Mouse (Mus musculus) testis, adult 2 months (tissue): Measurements from ENCODE around the gene Erc2. TPM values are rescaled to one million over a fixed set of nuclear protein-coding genes. Genes with fewer than 3 reads are reported as not detected.

Source experiments
- H3K27ac ChIP-seq: fragments of 200-500 bp; 2 replicates; pipeline ENCODE4 v1.5.1; 2012; ENCODE audit warnings: low read depth, low read length; ENCODE audit not compliant: control insufficient read depth, insufficient read depth
- H3K27me3 ChIP-seq: fragments of 200-500 bp; 2 replicates; pipeline ENCODE4 v1.6.1; 2012; ENCODE audit warnings: mild to moderate bottlenecking, low read length, moderate library complexity; ENCODE audit not compliant: control insufficient read depth, insufficient read depth
- H3K36me3 ChIP-seq: fragments of 200-500 bp; 2 replicates; pipeline ENCODE4 v1.6.1; 2012; ENCODE audit warnings: mild to moderate bottlenecking, low read length; ENCODE audit not compliant: control insufficient read depth, insufficient read depth
- H3K4me1 ChIP-seq: fragments of 200-500 bp; 2 replicates; pipeline ENCODE4 v1.6.1; 2012; ENCODE audit warnings: low read length; ENCODE audit not compliant: control insufficient read depth, insufficient read depth
- H3K4me3 ChIP-seq: fragments of 200-500 bp; 2 replicates; pipeline ENCODE4 v1.5.1; 2012; ENCODE audit warnings: low read depth, mild to moderate bottlenecking, low read length, moderate library complexity, mixed read lengths; ENCODE audit not compliant: control insufficient read depth
- CTCF ChIP-seq: fragments of 200-500 bp; IDR thresholded peaks from 2 replicates; pipeline ENCODE4 v1.5.1; 2012; ENCODE audit warnings: low read depth, mild to moderate bottlenecking, inconsistent platforms, low read length, moderate library complexity; ENCODE audit not compliant: control insufficient read depth, insufficient read depth, insufficient replicate concordance
- POLR2A ChIP-seq: fragments of 200-500 bp; IDR thresholded peaks from 2 replicates; pipeline ENCODE4 v1.6.1; 2012; ENCODE audit warnings: low read depth, mild to moderate bottlenecking, inconsistent platforms, low read length, moderate library complexity; ENCODE audit not compliant: control insufficient read depth
- polyA plus RNA-seq: library from polyadenylated mRNA; depleted of rRNA; stranded (reverse); fragments of >200 nt; gene quantifications from 2 replicates; pipeline ENCODE4 v1.2.3, GENCODE M21; 2012

Gene Erc2
- polyA plus RNA-seq, 1 experiment, result 2.4 TPM

DNA sequence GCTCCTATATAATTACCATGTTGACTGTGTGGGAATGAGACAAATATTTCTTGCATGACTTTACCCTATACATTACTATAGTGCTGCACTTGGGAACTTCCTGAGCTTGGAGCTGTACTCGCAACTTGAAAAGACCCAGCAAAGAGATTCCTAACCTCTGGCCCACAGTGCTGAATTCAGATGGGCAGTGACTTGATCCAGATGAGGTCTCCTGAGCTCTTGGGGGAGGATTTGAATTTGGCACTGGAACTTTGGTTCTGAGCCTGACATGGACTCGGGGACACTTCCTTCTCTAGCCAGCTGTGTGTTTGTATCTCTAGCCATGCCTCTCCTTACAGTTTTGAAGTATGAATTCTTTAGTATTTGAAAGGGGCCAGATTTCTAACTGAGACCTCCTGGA is 666.7 kb downstream of the Erc2 start:
- no peak for TF ChIP-seq CTCF
- TF ChIP-seq POLR2A, result no peak
- no peak overlapping the region for H3K4me3 ChIP-seq
- H3K36me3 ChIP-seq, result no peaks in the 10 kb centered on the region
- H3K4me1 ChIP-seq, result no peaks in the 10 kb centered on the region
- no peak overlapping the region for H3K27ac ChIP-seq
- no peaks in the 10 kb centered on the region for H3K27me3 ChIP-seq

DNA sequence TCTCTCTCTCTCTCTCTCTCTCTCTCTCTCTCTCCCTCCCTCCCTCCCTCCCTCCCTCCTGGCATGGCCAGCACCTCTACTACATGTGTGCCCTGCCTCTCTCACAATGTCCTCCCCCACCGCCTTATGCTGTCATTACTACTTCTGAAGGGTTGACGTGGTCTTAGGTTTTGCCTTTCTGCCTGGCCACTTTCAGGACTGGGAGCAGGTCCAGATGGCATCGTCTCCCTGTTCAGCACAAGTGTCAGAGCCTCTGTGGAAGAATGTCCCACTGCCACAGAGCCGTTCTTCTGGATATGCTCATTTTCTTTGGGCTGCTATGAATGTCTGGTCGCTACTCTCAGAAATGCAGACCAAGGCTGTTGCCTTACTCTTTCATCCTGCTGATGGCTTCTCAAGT is 671.7 kb downstream of the Erc2 start:
- Histone ChIP-seq H3K36me3 (no peaks in the 10 kb centered on the region), H3K4me1 (no peaks in the 10 kb centered on the region), H3K4me3 (no peak overlapping the region), H3K27me3 (no peaks in the 10 kb centered on the region), H3K27ac (no peak overlapping the region)
- TF ChIP-seq CTCF (no peak), POLR2A (no peak)

DNA sequence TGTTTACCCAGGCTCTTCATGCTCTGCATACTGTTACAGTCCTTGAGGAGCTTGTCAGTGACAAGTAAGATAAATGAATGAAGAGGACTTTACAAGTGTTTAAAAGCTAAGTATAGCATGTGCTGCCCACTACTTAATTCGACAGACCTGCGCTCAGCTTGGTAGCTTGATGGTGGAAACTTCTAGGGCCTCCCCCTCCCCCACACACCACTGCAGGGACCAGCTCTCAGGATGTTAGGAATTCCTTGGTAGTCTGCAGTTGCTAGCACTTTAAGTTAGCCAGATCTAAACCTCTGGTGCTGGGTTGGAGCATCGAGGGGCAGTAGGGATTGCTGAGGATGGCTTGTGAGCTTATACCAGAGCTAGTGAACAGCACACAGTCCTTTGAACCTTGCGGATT is 672.9 kb downstream of the Erc2 start:
- Histone ChIP-seq H3K36me3 (no peaks in the 10 kb centered on the region), H3K4me3 (no peak overlapping the region), H3K4me1 (no peaks in the 10 kb centered on the region), H3K27me3 (no peaks in the 10 kb centered on the region), H3K27ac (no peak overlapping the region)
- TF ChIP-seq CTCF, result no peak
- no peak for TF ChIP-seq POLR2A

DNA sequence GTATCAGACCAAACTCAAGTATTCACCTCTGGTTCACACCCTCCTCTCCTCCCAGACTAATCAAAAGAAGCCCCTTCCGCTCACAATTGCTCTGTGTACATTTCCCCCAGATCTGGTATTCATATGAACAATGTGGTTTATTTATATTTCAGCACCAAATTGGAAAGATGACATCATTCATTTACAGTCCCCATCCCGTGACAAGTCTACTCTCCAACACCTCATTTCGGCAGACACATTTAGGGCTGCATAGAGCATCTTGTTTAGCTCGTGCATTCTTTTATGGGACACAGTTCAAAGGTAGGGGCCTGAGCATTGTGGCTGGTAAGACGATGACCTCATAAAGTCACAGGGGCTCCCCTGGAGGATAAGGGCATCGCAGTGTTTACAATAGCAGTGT is 677.9 kb downstream of the Erc2 start:
- H3K27me3 ChIP-seq, result no peaks in the 10 kb centered on the region
- no peak for TF ChIP-seq POLR2A
- no peak overlapping the region for H3K27ac ChIP-seq
- H3K4me1 ChIP-seq, result no peaks in the 10 kb centered on the region
- H3K36me3 ChIP-seq, result no peaks in the 10 kb centered on the region
- no peak overlapping the region for H3K4me3 ChIP-seq

DNA sequence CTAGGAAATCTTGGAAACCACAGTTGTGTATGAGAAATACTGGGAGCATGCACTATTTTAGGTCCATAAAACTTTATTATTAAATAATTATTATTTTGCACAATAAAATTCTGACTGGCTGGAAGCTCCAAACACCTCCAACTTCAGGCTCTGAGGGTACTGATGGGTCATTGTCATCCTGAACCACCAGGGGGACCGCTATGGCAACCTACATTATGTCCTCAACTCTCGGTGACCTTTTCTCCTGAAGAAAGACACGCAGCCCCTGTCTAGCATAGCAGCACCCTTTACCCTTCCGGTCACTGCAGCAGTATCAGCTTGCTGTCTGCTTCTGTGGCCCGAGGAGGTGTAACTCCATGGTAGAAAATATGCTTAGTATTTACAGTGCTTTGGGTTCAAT is 679.0 kb downstream of the Erc2 start:
- no peak overlapping the region for H3K4me3 ChIP-seq
- no peak overlapping the region for H3K27ac ChIP-seq
- no peaks in the 10 kb centered on the region for H3K27me3 ChIP-seq
- H3K36me3 ChIP-seq, result no peaks in the 10 kb centered on the region
- no peaks in the 10 kb centered on the region for H3K4me1 ChIP-seq
- TF ChIP-seq CTCF (no peak), POLR2A (no peak)

DNA sequence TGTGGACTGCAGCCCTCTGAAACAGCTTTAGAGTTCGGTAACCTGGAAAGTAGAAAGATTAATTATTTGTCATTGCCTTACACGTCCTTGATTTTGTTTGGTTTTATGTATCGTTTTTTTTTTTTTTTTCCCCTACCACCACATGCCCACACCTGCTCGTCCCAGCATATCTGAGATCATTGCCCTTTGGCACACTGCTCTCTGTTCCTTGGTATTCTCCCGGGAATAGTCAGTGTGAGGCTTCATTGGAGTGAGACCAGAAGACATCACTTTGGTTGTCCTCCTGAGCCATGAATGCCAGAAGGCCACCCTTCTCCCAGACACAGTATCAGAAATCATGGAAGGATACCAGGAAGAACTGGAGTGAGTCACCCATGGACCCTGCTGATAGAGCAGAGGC is 681.9 kb downstream of the Erc2 start:
- no peak overlapping the region for H3K27ac ChIP-seq
- TF ChIP-seq POLR2A (no peak), CTCF (no peak)
- no peaks in the 10 kb centered on the region for H3K4me1 ChIP-seq
- no peak overlapping the region for H3K4me3 ChIP-seq
- no peaks in the 10 kb centered on the region for H3K27me3 ChIP-seq
- H3K36me3 ChIP-seq, result no peaks in the 10 kb centered on the region

DNA sequence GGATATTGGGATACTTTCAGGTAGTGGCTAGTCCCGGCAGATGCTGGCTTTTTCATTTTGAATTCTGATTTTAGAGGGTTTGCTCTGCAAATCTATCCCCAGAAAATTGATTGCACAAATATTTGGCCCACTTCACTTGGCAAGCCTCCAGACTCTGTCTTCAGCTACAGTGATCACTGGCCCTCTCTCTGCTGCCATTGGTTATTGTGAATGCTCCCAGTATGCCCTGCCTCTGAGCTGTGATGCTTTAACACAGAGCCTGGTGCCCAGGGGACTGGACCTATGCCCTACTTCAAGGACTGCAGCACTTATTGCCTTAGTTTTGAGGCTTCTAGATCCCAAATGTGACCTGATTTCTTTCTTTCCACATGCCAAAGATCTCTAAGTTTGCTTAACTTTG is 686.4 kb downstream of the Erc2 start:
- no peaks in the 10 kb centered on the region for H3K27me3 ChIP-seq
- no peak overlapping the region for H3K4me3 ChIP-seq
- no peak for TF ChIP-seq POLR2A
- no peak for TF ChIP-seq CTCF
- H3K4me1 ChIP-seq, result no peaks in the 10 kb centered on the region
- H3K27ac ChIP-seq, result no peak overlapping the region
- no peaks in the 10 kb centered on the region for H3K36me3 ChIP-seq

DNA sequence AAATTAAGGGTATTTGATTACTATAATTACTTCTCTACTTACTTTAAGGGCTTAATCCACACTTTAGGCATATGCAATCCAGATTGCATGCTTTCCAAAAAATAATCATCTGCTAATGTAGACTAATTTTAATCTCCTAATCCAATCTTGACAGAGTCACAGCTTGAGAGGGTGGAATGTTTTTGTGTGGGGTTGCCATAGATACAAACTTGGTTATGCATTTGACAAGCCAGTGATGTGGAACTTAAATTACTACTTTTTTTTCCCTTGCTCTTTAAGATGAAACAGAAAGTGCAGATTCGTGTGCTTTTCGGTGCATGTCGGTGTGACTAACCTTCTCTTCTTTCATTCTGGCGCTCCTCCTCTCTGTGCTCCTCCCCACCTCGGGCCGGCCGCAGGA is 694.6 kb downstream of the Erc2 start:
- Histone ChIP-seq H3K27ac (no peak overlapping the region), H3K4me1 (no peaks in the 10 kb centered on the region), H3K4me3 (no peak overlapping the region), H3K36me3 (no peaks in the 10 kb centered on the region), H3K27me3 (no peaks in the 10 kb centered on the region)
- TF ChIP-seq POLR2A, result no peak
- no peak for TF ChIP-seq CTCF
